Mouse (Mus musculus): Measurements from ENCODE around the gene Il20ra. TPM values are rescaled to one million over a fixed set of nuclear protein-coding genes. Genes with fewer than 3 reads are reported as not detected.

The Il20ra gene
- not detected for polyA plus RNA-seq (2017; shearing (Covaris generic))

GRCm38 (mm10) chr10:19712421-19712836 lies at the start of gene Il20ra:
Gene Il20ra, plus strand, starts transcription at chr10:19712570.

Other genes with a start within 250 kb of the Il20ra start
- gene Ifngr1, start 120.6 kb upstream of the Il20ra start, polyA plus RNA-seq (2017; shearing (Covaris generic)): 451 TPM
- not detected for gene Il22ra2, start 90.6 kb upstream of the Il20ra start, polyA plus RNA-seq (2017; shearing (Covaris generic))
- not detected for gene Slc35d3, start 138.9 kb downstream of the Il20ra start, polyA plus RNA-seq (2017; shearing (Covaris generic))
- gene Pex7, start 195.1 kb downstream of the Il20ra start, polyA plus RNA-seq (2017; shearing (Covaris generic)): 4.0 TPM
- 5.5 TPM for gene Map3k5, start 221.9 kb downstream of the Il20ra start, polyA plus RNA-seq (2017; shearing (Covaris generic))

Data from activated CD4-positive, CD25-positive, alpha-beta regulatory T cell, adult 9 weeks (primary cell).